Mouse (Mus musculus): Measurements from ENCODE around the gene Atp2a3. TPM values are rescaled to one million over a fixed set of nuclear protein-coding genes. Genes with fewer than 3 reads are reported as not detected.

Gene Atp2a3
- polyA plus RNA-seq, 1 experiment from 2014 or later: 1.4 TPM

- H3K9me3 ChIP-seq: no peaks in the 10 kb centered on the region
- H3K4me3 ChIP-seq: peak overlapping the region; percentile 35
- H3K27ac ChIP-seq: peak overlapping the region; percentile 89
- peak; percentile 93 for ATAC-seq (ENCODE audit: low FRiP score)
- H3K4me2 ChIP-seq: peak overlapping the region; percentile 62
- H3K9ac ChIP-seq: peak overlapping the region; percentile 69
- peaks cover 11% of the 10 kb centered on the region for H3K4me1 ChIP-seq (replicated peaks)
- H3K27me3 ChIP-seq: no peaks in the 10 kb centered on the region
- WGBS: 27% methylated on average over 20 of the region's 20 CpGs
- H3K36me3 ChIP-seq: peaks cover 34% of the 10 kb centered on the region
These were observed 70.0 kb downstream of the Atp2a3 start for GRCm38 (mm10) chr11:73030821-73031498.

GRCm38 (mm10) chr11:73031536-73031935 is 70.6 kb downstream of the Atp2a3 start:
- H3K9ac ChIP-seq: peak overlapping the region; percentile 69
- H3K4me1 ChIP-seq (replicated peaks): peaks cover 11% of the 10 kb centered on the region
- no peaks in the 10 kb centered on the region for H3K9me3 ChIP-seq
- H3K36me3 ChIP-seq: peaks cover 34% of the 10 kb centered on the region
- WGBS: 55% methylated on average over 5 of the region's 5 CpGs
- H3K27me3 ChIP-seq: no peaks in the 10 kb centered on the region
- peak overlapping the region; percentile 89 for H3K27ac ChIP-seq
- peak overlapping the region; percentile 62; the same call in 1 of the 2 replicates for H3K4me2 ChIP-seq
- ATAC-seq (ENCODE audit: low FRiP score): no peak
- 0 out of 2 replicates have a peak overlapping the region, but pooled peaks have one; percentile 35 for H3K4me3 ChIP-seq

- no peaks in the 10 kb centered on the region for H3K27me3 ChIP-seq
- no peak overlapping the region for H3K4me2 ChIP-seq
- H3K36me3 ChIP-seq: peaks cover 48% of the 10 kb centered on the region
- WGBS: 75% methylated on average over 7 of the region's 7 CpGs
- no peak overlapping the region for H3K9ac ChIP-seq
- no peaks in the 10 kb centered on the region for H3K9me3 ChIP-seq
- ATAC-seq (ENCODE audit: low FRiP score): no peak
- H3K27ac ChIP-seq: no peak overlapping the region
- no peak overlapping the region for H3K4me3 ChIP-seq
- H3K4me1 ChIP-seq (replicated peaks): peaks cover 16% of the 10 kb centered on the region
These were observed 75.1 kb downstream of the Atp2a3 start for GRCm38 (mm10) chr11:73036077-73036476.

GRCm38 (mm10) chr11:73036889-73037288 is 75.9 kb downstream of the Atp2a3 start:
- Histone ChIP-seq H3K27me3 (no peaks in the 10 kb centered on the region), H3K27ac (no peak overlapping the region), H3K4me1 (replicated peaks) (peaks cover 8% of the 10 kb centered on the region), H3K36me3 (peaks cover 54% of the 10 kb centered on the region), H3K9ac (no peak overlapping the region), H3K4me2 (no peak overlapping the region), H3K9me3 (no peaks in the 10 kb centered on the region), H3K4me3 (no peak overlapping the region)
- WGBS: 58% methylated on average over 6 of the region's 6 CpGs
- ATAC-seq (ENCODE audit: low FRiP score): no peak

- H3K9me3 ChIP-seq: no peaks in the 10 kb centered on the region
- H3K4me2 ChIP-seq: no peak overlapping the region
- H3K9ac ChIP-seq: no peak overlapping the region
- no peak overlapping the region for H3K27ac ChIP-seq
- H3K36me3 ChIP-seq: peaks cover 54% of the 10 kb centered on the region
- 84% methylated on average over 3 of the region's 3 CpGs for WGBS
- H3K4me1 ChIP-seq (replicated peaks): peaks cover 7% of the 10 kb centered on the region
- H3K27me3 ChIP-seq: no peaks in the 10 kb centered on the region
- no peak overlapping the region for H3K4me3 ChIP-seq
- ATAC-seq (ENCODE audit: low FRiP score): no peak
These were observed 76.7 kb downstream of the Atp2a3 start for GRCm38 (mm10) chr11:73037691-73038090.

- Histone ChIP-seq H3K36me3 (peaks cover 44% of the 10 kb centered on the region), H3K9ac (no peak overlapping the region), H3K27ac (no peak overlapping the region), H3K4me1 (replicated peaks) (peaks cover 7% of the 10 kb centered on the region), H3K27me3 (no peaks in the 10 kb centered on the region), H3K9me3 (no peaks in the 10 kb centered on the region), H3K4me2 (no peak overlapping the region), H3K4me3 (no peak overlapping the region)
- 56% methylated on average over 9 of the region's 9 CpGs for WGBS
- peak; percentile 67; the same call in 1 of the 2 replicates for ATAC-seq (ENCODE audit: low FRiP score)
These were observed 78.3 kb downstream of the Atp2a3 start for GRCm38 (mm10) chr11:73039102-73039799.

Small RNA genes within 50 kb of the gene (microRNA-seq; reads per million reads assigned to microRNA genes)
- gene Gm44467: not detected

Other genes with a start within 250 kb of the Atp2a3 start
- gene Cyb5d2, start 165.0 kb upstream of the Atp2a3 start, polyA plus RNA-seq (2015; fragmentation: Nextera tagmentation; extraction: Ambion mirVana): 7.5 and 8.2 TPM in 2 replicates
- 14.0 and 14.2 TPM in 2 replicates for gene Zzef1, start 164.9 kb upstream of the Atp2a3 start, polyA plus RNA-seq (2015; fragmentation: Nextera tagmentation; extraction: Ambion mirVana)
- gene P2rx1, start 37.9 kb downstream of the Atp2a3 start, polyA plus RNA-seq (2015; fragmentation: Nextera tagmentation; extraction: Ambion mirVana): 0.65 TPM in 2 replicates
- 21.5 and 23.1 TPM in 2 replicates for gene Camkk1, start 57.8 kb downstream of the Atp2a3 start, polyA plus RNA-seq (2015; fragmentation: Nextera tagmentation; extraction: Ambion mirVana)
- 12.5 and 13.1 TPM in 2 replicates for gene Ncbp3, start 86.6 kb downstream of the Atp2a3 start, polyA plus RNA-seq (2015; fragmentation: Nextera tagmentation; extraction: Ambion mirVana)
- 0.13 and 0.27 TPM in 2 replicates for gene Itgae, start 129.4 kb downstream of the Atp2a3 start, polyA plus RNA-seq (2015; fragmentation: Nextera tagmentation; extraction: Ambion mirVana)
- gene Haspin, start 177.1 kb downstream of the Atp2a3 start, polyA plus RNA-seq (2015; fragmentation: Nextera tagmentation; extraction: Ambion mirVana): 3.7 and 3.8 TPM in 2 replicates
- 0.28 and 0.42 TPM in 2 replicates for gene P2rx5, start 199.3 kb downstream of the Atp2a3 start, polyA plus RNA-seq (2015; fragmentation: Nextera tagmentation; extraction: Ambion mirVana)
- gene Emc6, start 215.9 kb downstream of the Atp2a3 start, polyA plus RNA-seq (2015; fragmentation: Nextera tagmentation; extraction: Ambion mirVana): 120 and 136 TPM in 2 replicates
- 180 and 185 TPM in 2 replicates for gene Tax1bp3, start 215.9 kb downstream of the Atp2a3 start, polyA plus RNA-seq (2015; fragmentation: Nextera tagmentation; extraction: Ambion mirVana)
- 21.5 and 22.8 TPM in 2 replicates for gene Ctns, start 237.9 kb downstream of the Atp2a3 start, polyA plus RNA-seq (2015; fragmentation: Nextera tagmentation; extraction: Ambion mirVana)
- gene Shpk, start 238.3 kb downstream of the Atp2a3 start, polyA plus RNA-seq (2015; fragmentation: Nextera tagmentation; extraction: Ambion mirVana): 2.0 and 2.3 TPM in 2 replicates